Mouse (Mus musculus): ENCODE measurements around the gene Inka2. TPM values are rescaled to one million over a fixed set of nuclear protein-coding genes. Genes with fewer than 3 reads are reported as not detected.
A peak's percentile ranks its signal among the peaks of the same experiment; 100 is the strongest.

Inka2 gene
- polyA plus RNA-seq, 1 experiment from 2014 or later: 9.2 TPM

DNA sequence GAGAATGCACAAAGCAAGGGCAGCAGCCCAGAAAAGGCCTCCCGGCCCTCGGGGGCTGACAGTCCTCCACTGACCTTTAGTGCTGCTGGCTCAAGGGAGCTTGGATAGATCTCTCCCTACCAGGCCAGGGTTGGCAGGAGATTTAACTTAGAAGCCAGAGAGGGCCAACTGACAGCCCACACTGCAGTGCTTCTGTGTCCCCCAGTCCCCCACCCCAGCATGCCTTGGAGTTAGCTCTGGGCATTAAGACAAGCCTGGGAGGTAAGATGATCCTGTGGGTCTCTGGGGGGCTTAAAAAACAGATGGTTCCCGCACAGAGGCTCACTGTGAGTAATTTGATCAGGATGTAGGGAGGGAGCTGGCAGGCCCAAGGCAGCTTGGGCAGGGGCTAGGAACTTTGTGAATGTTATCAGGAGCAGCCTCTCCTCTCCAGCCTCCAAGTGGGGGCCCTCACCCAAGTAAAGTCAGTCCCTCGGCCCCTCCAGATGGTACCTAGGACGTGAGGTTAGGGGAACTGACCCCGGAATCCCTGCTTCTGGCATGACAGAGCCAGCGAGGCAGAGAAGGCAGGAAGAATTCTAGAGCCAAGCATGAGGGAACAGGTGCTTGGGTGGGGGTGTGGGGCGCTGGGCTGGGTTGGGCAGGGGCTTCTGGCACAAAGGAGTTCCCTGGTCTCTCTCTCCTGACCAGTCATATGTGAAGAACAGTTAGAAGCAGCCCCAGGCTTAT, 9.9 kb downstream of the Inka2 start:
- 25% methylated on average over 8 of the region's 8 CpGs for WGBS
- Histone ChIP-seq H3K9me3 (replicated peaks) (no peaks in the 10 kb centered on the region), H3K4me2 (no peak overlapping the region), H3K4me1 (peaks cover 28% of the 10 kb centered on the region), H3K27me3 (replicated peaks) (no peaks in the 10 kb centered on the region), H3K27ac (replicated peaks) (peak overlapping the region; percentile 54), H3K36me3 (no peaks in the 10 kb centered on the region), H3K4me3 (replicated peaks) (no peak overlapping the region), H3K9ac (replicated peaks) (no peak overlapping the region)
- ATAC-seq (ENCODE audit: low FRiP score): 0 out of 2 replicates have a peak, but pooled peaks have one; percentile 3

DNA sequence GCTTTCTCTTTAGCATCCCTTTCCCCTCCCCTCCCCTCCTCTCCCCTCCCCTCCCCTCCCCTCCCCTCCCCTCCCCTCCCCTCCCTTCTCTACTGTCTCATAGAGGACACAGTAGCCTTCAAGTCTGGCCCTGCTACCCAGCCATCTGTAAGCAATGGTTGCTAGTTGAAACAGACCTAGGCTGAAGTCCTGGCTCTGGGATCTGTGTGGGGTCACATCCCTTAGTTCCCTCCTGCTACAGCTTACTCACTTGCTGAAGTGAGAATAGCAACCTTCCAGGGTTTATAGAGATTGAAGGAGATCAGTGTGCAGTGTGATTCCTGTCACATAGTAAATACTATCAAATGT, 10.4 kb downstream of the Inka2 start:
- Histone ChIP-seq H3K36me3 (no peaks in the 10 kb centered on the region), H3K9ac (replicated peaks) (no peak overlapping the region), H3K4me1 (peaks cover 31% of the 10 kb centered on the region), H3K4me3 (replicated peaks) (no peak overlapping the region), H3K27me3 (replicated peaks) (no peaks in the 10 kb centered on the region), H3K27ac (replicated peaks) (no peak overlapping the region), H3K4me2 (no peak overlapping the region), H3K9me3 (replicated peaks) (no peaks in the 10 kb centered on the region)
- no peak for ATAC-seq (ENCODE audit: low FRiP score)

DNA sequence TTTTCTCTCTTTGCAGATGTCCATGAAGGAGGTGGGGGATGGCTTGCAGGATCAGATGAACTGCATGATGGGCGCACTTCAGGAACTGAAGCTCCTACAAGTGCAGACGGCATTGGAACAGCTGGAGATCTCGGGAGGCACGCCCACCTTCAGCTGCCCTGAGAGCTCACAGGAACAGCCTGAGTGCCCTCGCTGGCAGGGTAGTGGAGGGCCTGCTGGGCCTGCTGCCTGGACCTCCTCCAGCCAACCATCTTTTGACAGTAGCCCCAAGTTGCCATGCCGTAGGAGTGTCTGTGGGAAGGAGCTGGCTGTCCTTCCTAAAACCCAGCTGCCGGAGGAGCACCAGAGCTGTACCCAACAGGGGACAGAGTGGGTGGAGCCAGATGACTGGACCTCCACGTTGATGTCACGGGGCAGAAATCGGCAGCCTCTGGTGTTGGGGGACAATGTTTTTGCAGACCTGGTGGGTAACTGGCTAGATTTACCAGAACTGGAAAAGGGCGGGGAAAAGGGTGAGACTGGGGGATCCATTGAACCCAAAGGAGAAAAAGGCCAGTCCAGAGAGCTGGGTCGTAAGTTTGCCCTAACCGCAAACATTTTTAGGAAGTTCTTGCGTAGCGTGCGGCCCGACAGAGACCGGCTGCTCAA, 12.1 kb downstream of the Inka2 start:
- H3K9ac ChIP-seq (replicated peaks): no peak overlapping the region
- no peak overlapping the region for H3K4me2 ChIP-seq
- H3K36me3 ChIP-seq: no peaks in the 10 kb centered on the region
- H3K4me1 ChIP-seq: peaks cover 31% of the 10 kb centered on the region
- no peak overlapping the region for H3K27ac ChIP-seq (replicated peaks)
- no peak overlapping the region for H3K4me3 ChIP-seq (replicated peaks)
- no peaks in the 10 kb centered on the region for H3K27me3 ChIP-seq (replicated peaks)
- WGBS: 67% methylated on average over 18 of the region's 18 CpGs
- ATAC-seq (ENCODE audit: low FRiP score): no peak
- H3K9me3 ChIP-seq (replicated peaks): no peaks in the 10 kb centered on the region

DNA sequence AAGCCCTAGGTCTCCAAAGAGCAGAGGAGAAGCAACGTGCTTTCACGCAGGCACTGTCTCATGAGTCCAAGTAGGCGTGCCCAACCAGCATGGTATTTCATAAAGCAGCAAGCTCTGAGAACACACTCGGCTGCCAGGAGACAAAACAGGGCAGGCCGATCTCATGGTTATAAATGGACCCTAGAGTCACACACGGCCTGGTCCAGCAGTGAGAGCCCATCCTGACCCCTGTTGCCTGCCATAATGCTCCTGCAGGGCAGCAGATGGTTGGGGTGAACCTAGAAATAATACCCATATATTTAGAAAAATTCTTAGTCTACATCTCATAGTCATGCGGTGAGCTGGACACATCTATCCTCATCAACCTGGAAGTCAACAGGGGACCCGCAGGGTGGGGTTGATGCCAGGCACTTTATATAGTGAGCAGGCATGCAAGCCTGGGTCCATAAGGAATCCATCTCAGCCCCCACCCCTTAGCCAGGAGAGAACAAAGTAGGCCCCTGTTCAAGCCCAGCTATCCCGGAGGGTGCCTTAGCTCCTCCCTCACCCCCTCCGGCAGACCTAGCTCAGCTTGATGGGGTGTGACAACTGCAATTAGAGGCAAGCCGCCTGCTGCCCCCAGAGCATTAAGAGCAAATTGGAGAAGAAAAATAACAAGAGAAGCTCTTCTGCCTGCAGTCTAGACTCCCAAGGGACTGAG, 13.6 kb downstream of the Inka2 start:
- Histone ChIP-seq H3K4me2 (no peak overlapping the region), H3K4me3 (replicated peaks) (no peak overlapping the region), H3K9me3 (replicated peaks) (no peaks in the 10 kb centered on the region), H3K9ac (replicated peaks) (no peak overlapping the region), H3K36me3 (no peaks in the 10 kb centered on the region), H3K4me1 (peaks cover 31% of the 10 kb centered on the region), H3K27ac (replicated peaks) (0 out of 2 replicates have a peak overlapping the region, but pooled peaks have one; percentile 13), H3K27me3 (replicated peaks) (no peaks in the 10 kb centered on the region)
- WGBS: 43% methylated on average over 11 of the region's 11 CpGs
- peak; percentile 71 for ATAC-seq (ENCODE audit: low FRiP score)

DNA sequence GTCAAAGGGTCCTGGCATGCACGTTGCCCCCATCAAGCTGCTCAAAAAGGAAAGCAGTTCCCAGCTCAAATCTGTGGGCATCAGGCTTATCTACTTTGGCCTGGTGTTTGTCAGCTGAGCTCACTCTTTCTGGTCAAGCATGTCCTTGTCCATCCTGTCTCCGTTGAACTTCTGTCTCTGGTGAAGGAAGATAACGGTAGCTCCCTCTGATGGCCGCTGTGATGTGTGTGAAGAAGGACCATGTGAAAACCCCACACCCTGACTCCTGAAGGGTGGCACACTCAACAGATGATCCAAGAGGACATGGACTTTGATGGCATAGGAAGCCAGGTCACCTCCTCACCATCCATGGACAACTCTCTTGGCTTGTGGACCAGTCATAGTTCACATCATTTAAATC, 14.3 kb downstream of the Inka2 start:
- no peaks in the 10 kb centered on the region for H3K36me3 ChIP-seq
- WGBS: 68% methylated on average over 4 of the region's 4 CpGs
- no peak for ATAC-seq (ENCODE audit: low FRiP score)
- no peaks in the 10 kb centered on the region for H3K27me3 ChIP-seq (replicated peaks)
- H3K9me3 ChIP-seq (replicated peaks): no peaks in the 10 kb centered on the region
- H3K27ac ChIP-seq (replicated peaks): no peak overlapping the region
- H3K4me3 ChIP-seq (replicated peaks): no peak overlapping the region
- no peak overlapping the region for H3K4me2 ChIP-seq
- H3K9ac ChIP-seq (replicated peaks): no peak overlapping the region
- H3K4me1 ChIP-seq: peaks cover 30% of the 10 kb centered on the region

DNA sequence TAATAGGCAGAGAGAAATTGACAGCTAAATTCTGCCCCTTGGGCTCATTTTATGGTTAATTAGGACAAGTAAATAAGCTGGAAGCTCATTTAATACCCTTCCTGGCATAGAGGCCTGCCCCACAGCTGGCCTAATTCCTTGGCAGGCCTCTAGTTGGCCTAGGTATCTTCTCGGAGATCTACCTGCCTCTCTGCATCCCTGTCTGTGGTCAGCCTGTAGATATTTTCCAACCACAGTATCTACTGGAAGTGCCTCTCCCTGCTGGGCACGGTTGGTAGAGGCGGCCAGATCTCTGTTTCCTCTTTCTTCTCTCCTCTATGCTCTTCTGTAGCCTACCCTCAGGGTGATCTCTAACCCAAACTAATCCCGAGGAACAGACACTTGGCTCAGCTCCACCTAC, 15.6 kb downstream of the Inka2 start:
- Histone ChIP-seq H3K36me3 (no peaks in the 10 kb centered on the region), H3K27me3 (replicated peaks) (no peaks in the 10 kb centered on the region), H3K4me1 (peaks cover 21% of the 10 kb centered on the region), H3K9me3 (replicated peaks) (no peaks in the 10 kb centered on the region), H3K27ac (replicated peaks) (no peak overlapping the region), H3K9ac (replicated peaks) (no peak overlapping the region), H3K4me2 (no peak overlapping the region), H3K4me3 (replicated peaks) (no peak overlapping the region)
- ATAC-seq (ENCODE audit: low FRiP score): no peak
- WGBS: 79% methylated on average over 4 of the region's 4 CpGs

DNA sequence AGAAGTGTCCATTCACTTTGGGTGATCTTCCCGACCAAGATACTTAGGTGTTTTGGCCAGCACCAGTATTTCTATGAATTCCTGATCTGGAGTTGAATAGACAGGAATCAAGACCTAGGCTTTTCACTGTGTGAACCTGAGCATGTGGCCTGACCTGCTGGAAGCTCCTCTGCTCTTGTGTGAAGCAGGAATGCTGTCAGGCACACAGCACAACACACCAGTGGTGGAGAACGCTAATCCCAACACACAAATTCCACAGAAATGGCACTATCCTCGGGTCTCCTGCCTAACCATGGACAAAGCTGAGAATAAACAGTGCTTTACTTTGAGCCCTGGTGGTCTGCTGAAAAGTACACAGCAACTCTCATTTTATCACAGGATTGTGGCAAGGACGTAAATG, 16.1 kb downstream of the Inka2 start:
- no peaks in the 10 kb centered on the region for H3K27me3 ChIP-seq (replicated peaks)
- no peak overlapping the region for H3K4me2 ChIP-seq
- H3K36me3 ChIP-seq: no peaks in the 10 kb centered on the region
- no peak overlapping the region for H3K4me3 ChIP-seq (replicated peaks)
- H3K4me1 ChIP-seq: peaks cover 21% of the 10 kb centered on the region
- ATAC-seq (ENCODE audit: low FRiP score): no peak
- no peaks in the 10 kb centered on the region for H3K9me3 ChIP-seq (replicated peaks)
- H3K9ac ChIP-seq (replicated peaks): no peak overlapping the region
- no peak overlapping the region for H3K27ac ChIP-seq (replicated peaks)
- WGBS: 84% methylated on average over 4 of the region's 4 CpGs

DNA sequence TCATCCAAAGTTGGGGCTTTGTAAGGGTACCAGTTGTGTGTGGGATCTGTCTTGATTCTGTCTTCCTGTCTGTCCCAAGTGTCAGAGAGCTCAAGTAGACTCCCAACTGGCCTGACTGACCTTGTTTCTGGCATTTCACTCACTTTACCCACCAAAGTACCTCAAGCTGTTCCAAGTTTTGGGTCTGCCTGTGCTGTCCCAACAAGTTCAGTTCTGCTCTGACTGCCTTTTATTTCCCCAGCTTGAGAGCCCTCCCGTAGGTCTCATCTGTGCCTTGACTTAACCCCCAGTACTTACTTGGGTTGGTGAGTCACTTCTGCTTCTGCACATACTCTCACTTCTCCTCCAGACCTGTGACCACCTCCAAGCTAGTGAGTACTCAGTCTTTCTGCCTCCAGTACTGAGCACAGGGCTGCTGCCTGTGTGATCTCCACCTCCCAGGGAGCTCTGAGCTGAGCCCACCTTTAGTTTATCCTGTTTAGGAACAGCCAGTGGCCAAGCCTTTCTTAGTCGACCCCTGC, 17.3 kb downstream of the Inka2 start:
- no peak for ATAC-seq (ENCODE audit: low FRiP score)
- H3K9ac ChIP-seq (replicated peaks): no peak overlapping the region
- H3K27me3 ChIP-seq (replicated peaks): no peaks in the 10 kb centered on the region
- H3K27ac ChIP-seq (replicated peaks): no peak overlapping the region
- no peaks in the 10 kb centered on the region for H3K36me3 ChIP-seq
- H3K4me2 ChIP-seq: no peak overlapping the region
- H3K4me3 ChIP-seq (replicated peaks): no peak overlapping the region
- WGBS: 76% methylated on average over 2 of the region's 2 CpGs
- no peaks in the 10 kb centered on the region for H3K9me3 ChIP-seq (replicated peaks)
- H3K4me1 ChIP-seq: peaks cover 21% of the 10 kb centered on the region

DNA sequence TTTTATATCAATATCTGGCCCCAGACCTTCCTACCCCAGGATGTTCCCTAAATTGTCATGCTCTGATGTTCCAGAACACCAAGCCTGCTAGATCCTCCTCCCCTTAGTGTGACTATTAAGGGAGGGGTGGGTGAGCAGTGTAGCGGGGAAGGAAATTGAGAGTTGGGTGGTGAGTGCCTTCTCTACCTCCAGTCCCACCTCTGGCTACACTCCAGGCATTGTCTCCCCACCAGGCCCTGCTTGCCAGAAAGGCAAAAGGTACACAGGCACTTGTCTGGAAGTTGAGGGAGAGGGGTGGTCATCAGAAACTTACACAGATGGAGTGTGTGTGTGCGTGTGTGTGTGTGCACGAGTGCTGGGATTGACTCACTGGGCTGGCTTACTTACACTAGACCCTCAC, 18.1 kb downstream of the Inka2 start:
- Histone ChIP-seq H3K27ac (replicated peaks) (no peak overlapping the region), H3K4me2 (no peak overlapping the region), H3K4me3 (replicated peaks) (no peak overlapping the region), H3K36me3 (peaks cover 3% of the 10 kb centered on the region), H3K9me3 (replicated peaks) (no peaks in the 10 kb centered on the region), H3K4me1 (peaks cover 17% of the 10 kb centered on the region), H3K9ac (replicated peaks) (no peak overlapping the region), H3K27me3 (replicated peaks) (no peaks in the 10 kb centered on the region)
- no peak for ATAC-seq (ENCODE audit: low FRiP score)
- 88% methylated on average over 3 of the region's 3 CpGs for WGBS

DNA sequence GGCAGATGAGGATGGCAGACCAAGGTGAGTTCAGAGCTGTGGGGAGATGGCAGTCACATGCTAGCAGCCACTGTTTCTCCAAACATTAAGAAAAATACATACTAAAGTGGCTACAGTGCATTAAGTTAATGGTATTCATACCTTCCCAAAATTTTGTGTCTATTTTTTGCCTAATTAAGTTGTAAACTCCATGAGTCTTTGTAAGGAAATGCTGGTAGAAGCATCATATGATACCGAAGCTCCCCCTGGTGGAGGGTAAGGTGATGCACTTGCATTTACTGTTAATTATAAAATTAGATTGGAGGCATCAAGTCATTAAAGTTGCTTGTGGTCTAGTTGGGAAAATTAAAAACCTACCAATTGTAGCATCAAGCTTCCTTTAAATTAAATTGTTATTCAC, 21.6 kb downstream of the Inka2 start:
- peaks cover 9% of the 10 kb centered on the region for H3K36me3 ChIP-seq
- no peaks in the 10 kb centered on the region for H3K27me3 ChIP-seq (replicated peaks)
- no peak overlapping the region for H3K27ac ChIP-seq (replicated peaks)
- H3K9ac ChIP-seq (replicated peaks): no peak overlapping the region
- ATAC-seq (ENCODE audit: low FRiP score): no peak
- WGBS: 4% methylated on average over 1 of the region's 1 CpGs
- H3K9me3 ChIP-seq (replicated peaks): no peaks in the 10 kb centered on the region
- H3K4me3 ChIP-seq (replicated peaks): no peak overlapping the region
- H3K4me1 ChIP-seq: no peaks in the 10 kb centered on the region
- no peak overlapping the region for H3K4me2 ChIP-seq

DNA sequence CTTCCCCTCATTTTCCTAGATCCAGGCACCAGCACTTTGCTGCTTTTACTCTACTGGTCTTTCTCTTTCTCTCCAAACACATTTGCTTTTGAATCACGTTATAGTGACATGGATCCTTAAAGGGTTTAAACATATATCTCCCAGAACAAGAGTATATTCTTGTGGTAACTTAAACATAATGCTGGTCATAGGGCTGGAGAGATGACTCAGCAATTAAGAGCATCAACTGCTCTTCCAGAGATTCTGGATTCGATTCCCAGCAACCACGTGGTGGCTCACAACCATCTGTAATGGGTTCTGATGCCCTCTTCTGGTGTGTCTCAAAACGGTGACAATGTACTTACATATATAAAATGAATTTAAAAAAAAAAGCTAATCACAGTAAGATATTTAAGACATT, 28.0 kb downstream of the Inka2 start:
- Histone ChIP-seq H3K4me1 (no peaks in the 10 kb centered on the region), H3K9me3 (replicated peaks) (no peaks in the 10 kb centered on the region), H3K4me2 (no peak overlapping the region), H3K9ac (replicated peaks) (no peak overlapping the region), H3K27me3 (replicated peaks) (no peaks in the 10 kb centered on the region), H3K27ac (replicated peaks) (no peak overlapping the region), H3K36me3 (peaks cover 23% of the 10 kb centered on the region), H3K4me3 (replicated peaks) (no peak overlapping the region)
- no peak for ATAC-seq (ENCODE audit: low FRiP score)
- WGBS: 90% methylated on average over 4 of the region's 4 CpGs

DNA sequence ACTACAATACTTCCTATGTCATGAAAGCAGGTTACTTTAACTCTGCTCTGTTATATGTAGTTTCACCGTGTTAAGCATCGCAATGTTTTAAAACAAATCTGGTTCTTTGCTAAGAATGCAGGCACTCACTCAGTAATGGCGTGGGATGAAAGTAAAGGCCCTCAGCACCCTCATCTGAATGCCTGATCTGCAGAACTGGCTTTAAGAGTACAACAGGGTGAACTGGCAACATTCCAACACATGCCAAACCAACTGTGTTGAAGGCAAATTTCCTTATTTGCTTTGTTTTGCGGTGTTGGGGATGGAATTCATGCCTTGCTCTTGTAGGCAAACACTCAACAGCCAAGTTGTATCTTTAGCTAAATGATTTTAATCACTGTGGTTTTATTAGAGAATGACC, 29.1 kb downstream of the Inka2 start:
- Histone ChIP-seq H3K9me3 (replicated peaks) (no peaks in the 10 kb centered on the region), H3K4me3 (replicated peaks) (no peak overlapping the region), H3K36me3 (peaks cover 28% of the 10 kb centered on the region), H3K4me1 (no peaks in the 10 kb centered on the region), H3K4me2 (no peak overlapping the region), H3K27me3 (replicated peaks) (no peaks in the 10 kb centered on the region), H3K27ac (replicated peaks) (no peak overlapping the region), H3K9ac (replicated peaks) (no peak overlapping the region)
- no peak for ATAC-seq (ENCODE audit: low FRiP score)
- WGBS: 92% methylated on average over 4 of the region's 4 CpGs

Data from neural tube, embryonic 15.5 days (tissue).